Mouse (Mus musculus): Measurements from ENCODE around the gene Esp8. TPM values are rescaled to one million over a fixed set of nuclear protein-coding genes. Genes with fewer than 3 reads are reported as not detected.

Gene Esp8
- not detected for total RNA-seq (2023)

DNA sequence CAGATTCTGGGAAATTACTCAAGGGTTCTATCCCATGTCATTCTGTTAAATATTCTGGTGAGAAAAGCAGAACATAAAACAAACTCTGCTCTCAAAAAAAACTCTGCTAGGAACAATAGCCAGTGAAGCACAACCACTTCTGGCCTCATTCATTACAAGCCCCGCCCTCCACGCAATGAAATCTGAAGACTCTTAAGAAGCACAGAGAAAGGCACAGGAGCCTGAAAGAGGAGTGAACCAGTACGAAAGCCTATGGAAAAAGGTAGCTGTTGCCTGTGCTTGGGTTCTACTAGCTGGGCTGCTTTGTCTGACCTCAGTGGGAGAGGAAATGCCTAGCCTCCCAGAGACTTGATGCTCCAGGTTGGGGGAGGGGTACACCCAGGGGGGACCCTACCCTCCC lies at the start of gene Esp8:
Esp8 (plus strand) TSS at position 205 of the 400 bp plus-strand sequence.

DNA sequence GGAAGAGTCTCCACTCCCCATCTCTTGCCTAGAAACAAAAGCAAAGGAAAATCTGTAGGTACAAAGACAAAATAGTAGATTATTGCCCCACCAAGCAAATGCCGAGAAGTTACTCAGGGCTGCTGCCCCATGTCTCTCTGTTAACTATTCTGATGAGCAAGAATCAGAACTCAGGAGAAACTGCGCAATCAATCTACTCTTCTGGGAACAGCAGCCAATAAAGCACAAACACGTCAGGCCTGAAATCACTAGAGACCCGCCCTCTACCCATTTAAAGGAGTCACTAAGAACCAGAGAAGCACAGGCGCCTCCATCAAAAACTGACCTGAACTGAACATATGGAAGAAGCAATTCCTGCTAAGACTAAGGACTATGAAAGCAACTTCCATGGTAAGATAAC lies 41.4 kb downstream of the Esp8 start, which contains the start of gene Esp6:
Esp6 (plus strand) TSS at position 301 of the 400 bp plus-strand sequence.

Other genes with a start within 250 kb of the Esp8 start
- gene Crisp1, start 200.8 kb upstream of the Esp8 start, total RNA-seq (2023) = not detected
- not detected for gene Esp6, start 41.5 kb downstream of the Esp8 start, total RNA-seq (2023)
- gene Esp4, start 78.6 kb downstream of the Esp8 start, total RNA-seq (2023) = not detected
- not detected for gene Esp3, start 112.1 kb downstream of the Esp8 start, total RNA-seq (2023)
- gene Esp1, start 207.1 kb downstream of the Esp8 start, total RNA-seq (2023) = not detected